Mouse (Mus musculus): ENCODE results near the gene Sox10.

DNA sequence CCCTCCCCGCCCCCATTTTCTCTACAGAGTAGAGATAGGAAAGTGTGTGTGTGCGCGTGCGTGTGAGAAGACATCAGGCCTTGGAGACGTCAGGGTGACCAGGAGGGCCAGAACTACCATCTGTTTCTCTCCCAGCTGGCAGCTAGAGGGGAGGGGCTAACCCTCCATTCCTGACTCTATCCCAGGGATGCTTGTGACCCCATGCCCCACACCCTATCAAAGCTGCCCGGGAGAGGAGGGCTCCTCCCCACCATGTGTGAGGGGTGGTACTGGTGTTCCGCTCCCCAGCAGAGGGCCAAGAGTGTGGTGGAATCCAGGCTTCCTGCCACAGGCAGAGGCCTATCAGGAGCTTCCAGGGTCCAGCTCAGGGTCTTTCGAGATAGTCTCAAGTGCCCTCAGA is 1.7 kb upstream of the Sox10 start:
- no peak for TF ChIP-seq POLR2A (IDR thresholded peaks at IDR 0.05; ENCODE audit: insufficient read length, low read depth)
- TF ChIP-seq E2F4 (IDR thresholded peaks at IDR 0.05; ENCODE audit: insufficient read depth) = no peak
- no peak for TF ChIP-seq POLR2AphosphoS2 (IDR thresholded peaks at IDR 0.05; ENCODE audit: insufficient read length, low read depth)
- no peak for TF ChIP-seq USF1 (IDR thresholded peaks at IDR 0.05; ENCODE audit: low read depth)

Data from myocyte (in vitro differentiated cells).